Mouse (Mus musculus) midbrain, postnatal 0 days (tissue): Measurements from ENCODE around the gene Fitm1. TPM values are rescaled to one million over a fixed set of nuclear protein-coding genes. Genes with fewer than 3 reads are reported as not detected.
A peak's percentile ranks its signal among the peaks of the same experiment; 100 is the strongest.

ENCODE experiments used
- ATAC-seq: fragments of 200-750 bp; cut with Nextera tagmentation; 2 replicates; pipeline ENCODE4 v1.8.0; 2017; ENCODE audit warnings: moderate number of reproducible peaks, mild to moderate bottlenecking, moderate TSS enrichment, moderate library complexity; ENCODE audit not compliant: low FRiP score
- DNase-seq: peaks from one replicate; pipeline ENCODE4 v3.0.0-alpha.2; 2015; ENCODE audit warnings: low spot score
- H3K27ac ChIP-seq: fragments of 300-500 bp; sonication (generic); 2 replicates; pipeline ENCODE4 v1.5.1; 2014; ENCODE audit warnings: low read depth, mild to moderate bottlenecking, low read length, mixed read lengths
- H3K27me3 ChIP-seq: fragments of 300-500 bp; sonication (generic); 2 replicates; pipeline ENCODE4 v1.6.1; 2014; ENCODE audit warnings: low read length, control low read depth, mixed read lengths; ENCODE audit not compliant: insufficient read depth
- H3K36me3 ChIP-seq: fragments of 300-500 bp; sonication (generic); 2 replicates; pipeline ENCODE4 v1.6.1; 2014; ENCODE audit warnings: low read length, control low read depth, mixed read lengths; ENCODE audit not compliant: insufficient read depth
- H3K4me1 ChIP-seq: fragments of 300-500 bp; sonication (generic); 2 replicates; pipeline ENCODE4 v1.6.1; 2014; ENCODE audit warnings: mild to moderate bottlenecking, control low read depth, antibody characterized with exemption, low read length, mixed read lengths; ENCODE audit not compliant: insufficient read depth
- H3K4me2 ChIP-seq: fragments of 300-500 bp; sonication (generic); 2 replicates; pipeline ENCODE4 v1.6.1; 2014; ENCODE audit warnings: low read depth, mild to moderate bottlenecking, low read length, mixed read lengths; ENCODE audit not compliant: poor library complexity, severe bottlenecking
- H3K4me3 ChIP-seq: fragments of 300-500 bp; sonication (generic); 2 replicates; pipeline ENCODE4 v1.5.1; 2014; ENCODE audit warnings: low read depth, mild to moderate bottlenecking, low read length, moderate library complexity
- H3K9ac ChIP-seq: fragments of 300-500 bp; sonication (generic); replicated peaks from 2 replicates; pipeline ENCODE4 v1.6.1; 2014; ENCODE audit warnings: mild to moderate bottlenecking, low read length, moderate library complexity, mixed read lengths; ENCODE audit not compliant: poor library complexity, severe bottlenecking
- H3K9me3 ChIP-seq: fragments of 300-500 bp; sonication (generic); 2 replicates; pipeline ENCODE4 v1.6.1; 2016; ENCODE audit warnings: low read length, control low read depth
- CTCF ChIP-seq: IDR thresholded peaks from 2 replicates; pipeline ENCODE4 v1.5.1; 2016; ENCODE audit warnings: antibody characterized with exemption, mild to moderate bottlenecking
- WGBS: fragments of 180-500 bp; shearing (Covaris S2); extraction: QIAGEN DNeasy Blood & Tissue Kit; methylation state at CpG from one replicate; pipeline ENCODE4 v1.1.7; 2014; 5-methylcytosine and 5-hydroxymethylcytosine counted together
- polyA plus RNA-seq: library from polyadenylated mRNA; unstranded; fragments of >200 nt; fragmentation: Nextera tagmentation; extraction: Ambion mirVana; gene quantifications from 2 replicates; pipeline ENCODE4 v1.2.1, GENCODE M21; 2015
- total RNA-seq: library from RNA; depleted of rRNA; stranded (reverse); fragments of >200 nt; gene quantifications from 2 replicates; pipeline ENCODE4 v1.2.3, GENCODE M21; 2014

The Fitm1 gene
- total and polyA plus RNA-seq, 2 experiments from 2014 or later = 0.16 to 0.33 TPM

- peak overlapping the region; percentile 68; the same call in 1 of the 2 replicates for H3K27ac ChIP-seq
- H3K27me3 ChIP-seq = no peaks in the 10 kb centered on the region
- H3K9ac ChIP-seq = no peak overlapping the region
- DNase-seq (no peak), ATAC-seq (no peak)
- H3K9me3 ChIP-seq = no peaks in the 10 kb centered on the region
- H3K4me2 ChIP-seq = no peak overlapping the region
- 86% methylated on average over 11 of the region's 11 CpGs for WGBS
- H3K4me3 ChIP-seq = no peak overlapping the region
- TF ChIP-seq CTCF = no peak
- peaks cover 71% of the 10 kb centered on the region for H3K36me3 ChIP-seq
- H3K4me1 ChIP-seq = no peaks in the 10 kb centered on the region
Measured at GRCm38 (mm10) chr14:55604823-55605222, 29.4 kb downstream of the Fitm1 start.

- 95% methylated on average over 16 of the region's 16 CpGs for WGBS
- Histone ChIP-seq H3K9me3 (no peaks in the 10 kb centered on the region), H3K36me3 (peaks cover 64% of the 10 kb centered on the region), H3K9ac (no peak overlapping the region), H3K4me2 (no peak overlapping the region), H3K4me1 (no peaks in the 10 kb centered on the region), H3K4me3 (no peak overlapping the region), H3K27ac (no peak overlapping the region), H3K27me3 (no peaks in the 10 kb centered on the region)
- ATAC-seq (no peak), DNase-seq (no peak)
- no peak for TF ChIP-seq CTCF
Measured at GRCm38 (mm10) chr14:55605743-55606459, 30.5 kb downstream of the Fitm1 start.

DNA sequence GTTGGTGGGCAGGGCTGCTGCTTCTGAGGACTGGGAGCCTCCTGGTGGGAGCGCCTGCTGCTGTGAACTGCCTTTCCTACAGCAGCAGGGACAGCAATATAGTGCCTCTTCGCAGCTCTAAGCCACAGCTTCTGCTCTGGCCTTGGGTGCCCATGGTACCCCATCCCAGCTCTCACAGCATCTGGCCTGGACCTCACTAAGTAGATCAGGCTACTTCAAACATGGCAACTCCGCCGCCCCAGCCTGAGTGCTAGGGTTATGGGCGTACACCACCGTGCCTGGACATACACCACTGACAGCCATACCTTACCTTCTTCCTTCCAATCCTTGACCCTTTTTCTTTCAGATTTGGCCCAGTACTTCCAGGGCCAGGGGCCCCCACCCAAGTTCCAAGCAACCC lies 32.9 kb downstream of the Fitm1 start:
- ATAC-seq (no peak), DNase-seq (no peak)
- Histone ChIP-seq H3K27me3 (no peaks in the 10 kb centered on the region), H3K4me1 (no peaks in the 10 kb centered on the region), H3K9me3 (no peaks in the 10 kb centered on the region), H3K4me3 (no peak overlapping the region), H3K36me3 (peaks cover 41% of the 10 kb centered on the region), H3K9ac (no peak overlapping the region), H3K27ac (no peak overlapping the region), H3K4me2 (no peak overlapping the region)
- WGBS = 97% methylated on average over 6 of the region's 6 CpGs
- TF ChIP-seq CTCF = no peak

DNA sequence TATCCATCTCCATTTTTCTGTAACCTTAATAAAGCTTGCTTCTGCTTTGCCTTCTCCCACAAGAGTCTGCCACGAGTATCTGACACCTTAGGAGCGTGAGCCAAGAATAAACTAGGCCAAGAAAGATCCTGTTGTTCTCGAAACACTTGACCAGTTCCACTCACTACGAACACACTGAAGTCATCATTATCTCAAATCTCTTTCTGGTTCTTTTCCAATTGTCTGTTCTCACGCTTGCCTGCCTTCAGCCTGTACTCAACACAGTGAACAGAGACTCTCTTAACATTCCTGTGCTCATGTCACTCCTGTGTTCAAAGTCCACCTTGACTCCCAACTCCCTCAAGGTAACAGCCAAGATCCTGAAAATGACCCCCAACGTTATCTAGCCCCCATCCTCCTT lies 37.9 kb downstream of the Fitm1 start:
- Histone ChIP-seq H3K4me1 (no peaks in the 10 kb centered on the region), H3K27ac (no peak overlapping the region), H3K4me3 (no peak overlapping the region), H3K36me3 (peaks cover 11% of the 10 kb centered on the region), H3K9ac (no peak overlapping the region), H3K27me3 (no peaks in the 10 kb centered on the region), H3K4me2 (no peak overlapping the region), H3K9me3 (no peaks in the 10 kb centered on the region)
- no peak for TF ChIP-seq CTCF
- WGBS = 62% methylated on average over 6 of the region's 6 CpGs
- no peak for DNase-seq
- ATAC-seq = no peak

DNA sequence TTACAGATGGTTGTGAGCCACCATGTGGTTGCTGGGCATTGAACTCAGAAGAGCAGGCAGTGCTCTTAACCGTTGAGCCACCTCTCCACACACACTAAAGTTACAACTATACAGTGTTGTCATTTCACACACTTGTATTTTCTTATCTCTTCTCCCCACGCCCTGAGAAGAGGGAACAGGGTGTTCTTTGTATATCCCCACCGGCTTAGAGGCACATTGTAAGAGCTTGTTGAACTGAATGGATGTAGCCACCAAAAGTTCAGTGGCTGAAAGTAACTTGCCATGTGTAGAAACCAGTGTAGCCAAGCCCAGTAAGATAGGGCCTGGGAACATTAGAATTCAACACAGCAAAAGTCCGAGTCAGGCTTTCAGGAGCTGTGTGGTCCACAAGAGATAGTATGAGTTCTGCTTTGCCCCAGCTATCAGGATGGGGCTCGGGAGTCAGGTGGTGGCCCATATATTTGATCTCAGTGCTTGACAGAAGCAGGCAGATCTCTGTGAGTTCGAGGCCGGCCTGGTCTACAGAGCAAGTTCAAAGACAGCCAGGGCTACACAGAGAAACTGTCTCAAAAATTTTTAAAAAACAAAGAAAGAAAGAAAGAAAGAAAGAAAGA lies 39.3 kb downstream of the Fitm1 start:
- no peak overlapping the region for H3K4me3 ChIP-seq
- H3K27ac ChIP-seq = no peak overlapping the region
- no peaks in the 10 kb centered on the region for H3K4me1 ChIP-seq
- DNase-seq = no peak
- no peak overlapping the region for H3K9ac ChIP-seq
- no peak overlapping the region for H3K4me2 ChIP-seq
- no peaks in the 10 kb centered on the region for H3K27me3 ChIP-seq
- no peak for ATAC-seq
- H3K9me3 ChIP-seq = no peaks in the 10 kb centered on the region
- WGBS = 89% methylated on average over 7 of the region's 7 CpGs
- TF ChIP-seq CTCF = no peak
- 0 out of 2 replicates have a peak, but pooled peaks cover 2% of the 10 kb centered on the region for H3K36me3 ChIP-seq

DNA sequence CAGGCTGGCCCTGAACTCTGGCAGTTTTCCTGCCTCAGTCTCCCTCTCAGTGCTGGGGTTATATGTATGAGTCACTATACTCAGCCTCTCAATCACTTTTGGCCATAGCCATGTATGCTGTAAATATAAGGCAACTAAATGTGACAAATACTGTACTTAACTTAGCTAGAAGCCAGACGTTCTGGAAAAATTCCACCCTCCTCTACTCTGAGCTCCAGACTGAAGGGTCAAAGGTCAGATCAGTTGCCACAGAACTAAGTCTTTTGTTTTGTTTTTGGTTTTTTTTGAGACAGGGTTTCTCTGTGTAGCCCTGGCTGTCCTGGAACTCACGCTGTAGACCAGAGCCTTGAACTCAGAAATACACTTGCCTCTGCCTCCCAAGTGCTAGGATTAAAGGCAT lies 40.5 kb downstream of the Fitm1 start:
- DNase-seq (no peak), ATAC-seq (no peak)
- no peaks in the 10 kb centered on the region for H3K4me1 ChIP-seq
- 44% methylated on average over 2 of the region's 2 CpGs for WGBS
- TF ChIP-seq CTCF = no peak
- H3K9ac ChIP-seq = no peak overlapping the region
- H3K4me3 ChIP-seq = no peak overlapping the region
- H3K4me2 ChIP-seq = no peak overlapping the region
- no peaks in the 10 kb centered on the region for H3K36me3 ChIP-seq
- H3K27me3 ChIP-seq = no peaks in the 10 kb centered on the region
- H3K27ac ChIP-seq = no peak overlapping the region
- H3K9me3 ChIP-seq = no peaks in the 10 kb centered on the region
